ENCODE assay signal across 9 mouse cellular contexts in genomic region chr15:99449751-99450280, GRCm38 (mm10). TPM values are rescaled to one million over a fixed set of nuclear protein-coding genes. Genes with fewer than 3 reads are reported as not detected.
DNase-seq lines count a peak whose midpoint lies in the region; ATAC-seq lines count a peak whose summit lies in the region.
"Had no signal": no experiment of that assay in that cellular context is flagged by ENCODE, and none has a peak within 500 bp of the region (broad histone marks: within the 10 kb centered on the region; RNA-seq: fewer than 3 reads in every experiment).

No protein-coding gene starts in this region.

- H3K27ac ChIP-seq in kidney, embryonic 14.5 days (ENCODE audit: low read depth, low read length): peak overlapping the region; percentile 18; the same call in 1 of the 2 replicates
- H3K27ac ChIP-seq in embryonic facial prominence, embryonic 15.5 days (replicated peaks): peak overlapping the region; percentile 60
- H3K27ac ChIP-seq in liver, embryonic 11.5 days (ENCODE audit: low read depth, low read length): peak overlapping the region; percentile 41; the same call in 1 of the 2 replicates
- H3K27ac ChIP-seq: macrophage had no signal

- no peak overlapping the region for H3K4me2 ChIP-seq in kidney, embryonic 14.5 days (replicated peaks; ENCODE audit: low read depth, low read length)
- no peak overlapping the region for H3K4me2 ChIP-seq in embryonic facial prominence, embryonic 15.5 days (replicated peaks)
- H3K4me2 ChIP-seq in liver, embryonic 11.5 days: peak overlapping the region; percentile 44

- WGBS in kidney, embryonic 14.5 days: 66% methylated on average over 8 of the region's 8 CpGs
- 73% methylated on average over 8 of the region's 8 CpGs for whole genome bisulfite sequencing in embryonic facial prominence, embryonic 15.5 days
- WGBS in liver, embryonic 11.5 days: 38% methylated on average over 8 of the region's 8 CpGs

- no peak for ATAC-seq in kidney, embryonic 14.5 days (ENCODE audit: low FRiP score, low TSS enrichment)
- ATAC-seq in embryonic facial prominence, embryonic 15.5 days (ENCODE audit: insufficient number of reproducible peaks, low FRiP score, low TSS enrichment, low read depth): no peak
- peak; percentile 77 for ATAC-seq in liver, embryonic 11.5 days (replicated peaks; ENCODE audit: low FRiP score)
- ATAC-seq: Patski had no signal

- 0 out of 2 replicates have a peak overlapping the region, but pooled peaks have one; percentile 0 for H3K9ac ChIP-seq in kidney, embryonic 14.5 days (ENCODE audit: low read depth, low read length)
- H3K9ac ChIP-seq in embryonic facial prominence, embryonic 15.5 days: no peak overlapping the region
- H3K9ac ChIP-seq in liver, embryonic 11.5 days (ENCODE audit: low read depth, low read length): no peak overlapping the region; the same call in 1 of the 2 replicates

- no peak for DNase-seq in kidney, postnatal 10 days
- DNase-seq in brain, adult 2 months (ENCODE audit: low read depth, low spot score): peak; percentile 30
- no peak for DNase-seq in liver, embryonic 11.5 days (ENCODE audit: low spot score)
- DNase-seq in left cerebral cortex, adult 18-20 months (ENCODE audit: low spot score in 2 of 2): no peak
- DNase-seq in right cerebral cortex, adult 2 months (ENCODE audit: low spot score in 2 of 2): no peak

- H3K9me3 ChIP-seq in kidney, embryonic 14.5 days (ENCODE audit: control insufficient read depth, low read length): no peaks in the 10 kb centered on the region
- H3K9me3 ChIP-seq in embryonic facial prominence, embryonic 15.5 days (replicated peaks): no peaks in the 10 kb centered on the region
- H3K9me3 ChIP-seq in liver, embryonic 11.5 days (ENCODE audit: control insufficient read depth, low read length): no peaks in the 10 kb centered on the region

- H3K27me3 ChIP-seq in kidney, embryonic 14.5 days (ENCODE audit: control insufficient read depth, insufficient read depth, low read length): no peaks in the 10 kb centered on the region
- H3K27me3 ChIP-seq in embryonic facial prominence, embryonic 15.5 days: no peaks in the 10 kb centered on the region
- H3K27me3 ChIP-seq in liver, embryonic 11.5 days (replicated peaks; ENCODE audit: control insufficient read depth, insufficient read depth, low read length): no peaks in the 10 kb centered on the region
- H3K27me3 ChIP-seq: Patski had no signal

- H3K4me3 ChIP-seq in kidney, embryonic 14.5 days (ENCODE audit: low read length): no peak overlapping the region
- no peak overlapping the region for H3K4me3 ChIP-seq in embryonic facial prominence, embryonic 15.5 days (replicated peaks)
- H3K4me3 ChIP-seq in liver, embryonic 11.5 days (ENCODE audit: low read depth, low read length): no peak overlapping the region

- H3K4me1 ChIP-seq in kidney, embryonic 14.5 days (ENCODE audit: control insufficient read depth, insufficient read depth, low read length): peaks cover 6% of the 10 kb centered on the region; the same call in 1 of the 2 replicates
- peaks cover 37% of the 10 kb centered on the region for H3K4me1 ChIP-seq in embryonic facial prominence, embryonic 15.5 days
- H3K4me1 ChIP-seq in liver, embryonic 11.5 days (replicated peaks; ENCODE audit: control insufficient read depth, insufficient read depth, low read length): peaks cover 33% of the 10 kb centered on the region

- H3K36me3 ChIP-seq in kidney, embryonic 14.5 days (ENCODE audit: control insufficient read depth, insufficient read depth, low read length): peaks cover 4% of the 10 kb centered on the region; the same call in 1 of the 2 replicates
- H3K36me3 ChIP-seq in embryonic facial prominence, embryonic 15.5 days: 0 out of 2 replicates have a peak, but pooled peaks cover 3% of the 10 kb centered on the region
- peaks cover 2% of the 10 kb centered on the region; the same call in 1 of the 2 replicates for H3K36me3 ChIP-seq in liver, embryonic 11.5 days (ENCODE audit: control insufficient read depth, insufficient read depth, low read length)

RNA-seq across cellular contexts. Expression of gene Nckap5l, which starts 7.7 kb away (rescaled TPM):
- 9.3 and 11.8 TPM in 2 replicates for polyA plus RNA-seq in kidney, embryonic 14.5 days (2014; fragmentation: Nextera tagmentation; extraction: Ambion mirVana)
- polyA plus RNA-seq in embryonic facial prominence, embryonic 15.5 days (2015; fragmentation: Nextera tagmentation; extraction: Ambion mirVana): 11.7 and 14.9 TPM in 2 replicates
- 5.6 and 6.0 TPM in 2 replicates for polyA plus RNA-seq in liver, embryonic 11.5 days (2014; fragmentation: Nextera tagmentation; extraction: Ambion mirVana)
- total RNA-seq in left cerebral cortex, adult 18-20 months (2021): 10 to 100 TPM; 17.0 to 19.0 TPM

RNA-seq across cellular contexts. Expression of gene Bcdin3d, which starts 24.7 kb away (rescaled TPM):
- 13.2 and 16.9 TPM in 2 replicates for polyA plus RNA-seq in kidney, embryonic 14.5 days (2014; fragmentation: Nextera tagmentation; extraction: Ambion mirVana)
- 13.1 and 13.4 TPM in 2 replicates for polyA plus RNA-seq in embryonic facial prominence, embryonic 15.5 days (2015; fragmentation: Nextera tagmentation; extraction: Ambion mirVana)
- 10.5 and 12.1 TPM in 2 replicates for polyA plus RNA-seq in liver, embryonic 11.5 days (2014; fragmentation: Nextera tagmentation; extraction: Ambion mirVana)
- total RNA-seq in left cerebral cortex, adult 18-20 months (2021): 1 to 10 TPM; 4.6 to 4.7 TPM

RNA-seq across cellular contexts. Expression of gene Tmbim6, which starts 57.1 kb away (rescaled TPM):
- polyA plus RNA-seq in kidney, embryonic 14.5 days (2014; fragmentation: Nextera tagmentation; extraction: Ambion mirVana): 321 and 409 TPM in 2 replicates
- polyA plus RNA-seq in embryonic facial prominence, embryonic 15.5 days (2015; fragmentation: Nextera tagmentation; extraction: Ambion mirVana): 338 and 362 TPM in 2 replicates
- polyA plus RNA-seq in liver, embryonic 11.5 days (2014; fragmentation: Nextera tagmentation; extraction: Ambion mirVana): 256 and 273 TPM in 2 replicates
- 100 to 1,000 TPM; 331 to 338 TPM for total RNA-seq in left cerebral cortex, adult 18-20 months (2021)
